Mouse (Mus musculus) induced T-regulatory cell, adult 2 months (primary cell): ENCODE measurements at regions not wholly inside any gene's neighbourhood (a gene's known extent, or its start where the extent isn't known, plus 50 kb on each side); places are given as distances from the start of the nearest gene placed in this dataset.

Experiments
- DNase-seq: peaks from one replicate; pipeline ENCODE4 v3.0.0-alpha.2; 2012; ENCODE audit warnings: low read depth

DNA sequence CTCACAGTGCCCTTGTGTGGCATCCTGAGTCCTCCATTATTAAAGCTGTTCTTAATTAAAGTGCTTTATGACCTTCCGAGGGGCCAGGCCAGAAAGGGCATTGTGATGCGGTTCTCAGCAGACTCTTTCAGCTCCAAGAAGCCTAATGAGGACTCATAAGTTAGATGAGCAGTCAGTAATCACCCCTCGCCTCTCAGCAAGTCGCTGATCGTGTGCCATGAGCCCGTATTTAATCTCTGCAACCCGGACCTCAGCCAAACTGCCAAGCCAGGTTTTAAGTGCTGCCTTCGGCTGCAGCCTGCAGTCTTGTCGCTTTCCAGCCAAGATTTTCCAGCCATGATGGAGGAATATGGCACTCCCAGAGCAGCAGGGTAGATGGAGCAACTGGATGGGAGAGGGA is 56.1 kb upstream of the Rbfox1 start:
- no peak for DNase-seq

- DNase-seq = no peak
Measured at GRCm38 (mm10) chr16:5823316-5823715, 61.8 kb upstream of the Rbfox1 start.

GRCm38 (mm10) chr16:5817166-5817565 is 68.0 kb upstream of the Rbfox1 start:
- DNase-seq = no peak

DNA sequence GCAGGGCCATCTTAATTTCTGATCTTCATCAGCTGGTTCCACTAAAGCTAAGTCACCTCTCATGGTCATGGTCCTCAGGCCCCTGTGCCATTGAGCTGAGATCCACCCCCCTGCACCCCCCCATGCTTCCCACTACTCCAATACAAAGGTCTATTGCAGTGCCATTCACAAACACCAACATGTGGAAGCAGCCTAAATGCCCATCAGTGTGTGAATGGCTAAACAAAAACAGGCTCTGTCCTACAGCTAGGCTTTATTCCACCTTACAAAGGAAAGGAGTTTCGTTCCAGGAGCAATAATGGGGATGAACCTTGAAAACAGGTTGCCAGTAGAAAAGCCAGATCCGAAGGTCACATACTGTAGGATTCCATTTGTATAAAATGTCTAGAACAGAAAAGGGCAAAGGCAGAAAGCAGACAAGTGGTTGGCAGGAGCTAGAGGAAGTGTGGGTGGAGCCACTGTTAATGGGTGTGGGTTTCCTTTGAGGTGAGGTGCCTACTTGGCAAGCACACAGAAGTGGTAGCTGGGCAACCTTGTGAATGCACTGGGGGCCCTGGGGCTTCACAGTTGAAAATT is 72.8 kb upstream of the Rbfox1 start:
- no peak for DNase-seq

GRCm38 (mm10) chr16:5811654-5811992 is 73.5 kb upstream of the Rbfox1 start:
- no peak for DNase-seq

DNA sequence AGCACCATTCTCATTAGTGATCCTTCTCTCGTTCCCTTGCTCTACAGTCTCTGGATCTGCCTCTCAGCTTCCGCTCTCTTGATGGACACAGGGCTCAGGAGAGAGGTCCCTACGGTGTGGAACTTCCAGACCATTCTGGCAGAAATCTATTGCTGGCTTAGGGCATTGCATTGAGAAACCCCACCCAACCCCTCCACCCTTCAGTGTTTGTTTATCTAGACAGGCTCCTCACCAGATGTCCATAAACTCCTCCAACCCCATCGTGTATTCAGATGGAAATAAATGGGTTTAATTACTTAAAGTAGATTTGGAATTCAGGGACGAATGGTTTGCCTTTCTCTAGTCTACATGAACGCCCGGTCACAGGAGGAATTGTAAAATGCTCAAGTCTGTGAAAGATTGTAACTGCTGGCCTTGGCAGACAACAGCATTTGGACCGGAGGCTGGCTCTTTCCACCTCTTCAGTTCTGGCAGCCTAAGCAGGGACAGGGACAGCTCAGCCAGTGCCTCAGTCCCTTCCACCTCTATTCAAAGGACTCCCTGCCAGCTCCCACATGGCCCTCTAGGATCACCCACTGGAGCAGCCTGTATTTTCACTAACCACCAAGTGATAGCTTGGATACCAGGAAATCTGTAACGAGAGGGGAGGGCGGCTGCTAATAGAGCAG is 74.0 kb upstream of the Rbfox1 start:
- DNase-seq = no peak

GRCm38 (mm10) chr16:5798188-5798587 is 87.0 kb upstream of the Rbfox1 start:
- no peak for DNase-seq

- DNase-seq = no peak
Measured at GRCm38 (mm10) chr16:5792216-5792615, 92.9 kb upstream of the Rbfox1 start.

DNA sequence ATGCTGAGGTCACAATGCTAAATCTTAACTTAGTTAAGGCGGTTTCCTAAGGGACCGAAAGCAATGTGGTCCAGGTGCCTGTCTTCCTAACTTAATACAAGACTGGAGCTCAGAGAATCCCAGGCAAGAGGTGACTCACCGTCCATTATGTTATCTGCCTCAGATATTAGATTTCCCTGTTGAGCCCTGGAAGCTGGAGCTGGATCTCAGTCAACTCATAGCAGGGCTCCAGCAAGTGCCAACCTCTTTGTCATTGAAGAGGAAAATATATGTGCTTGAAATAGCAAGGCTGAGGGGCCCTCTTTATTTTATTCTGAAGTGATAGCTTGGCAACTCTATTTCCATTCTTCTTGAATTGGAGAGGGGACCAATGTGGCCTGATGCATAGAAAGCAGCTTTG is 95.0 kb upstream of the Rbfox1 start:
- no peak for DNase-seq

DNA sequence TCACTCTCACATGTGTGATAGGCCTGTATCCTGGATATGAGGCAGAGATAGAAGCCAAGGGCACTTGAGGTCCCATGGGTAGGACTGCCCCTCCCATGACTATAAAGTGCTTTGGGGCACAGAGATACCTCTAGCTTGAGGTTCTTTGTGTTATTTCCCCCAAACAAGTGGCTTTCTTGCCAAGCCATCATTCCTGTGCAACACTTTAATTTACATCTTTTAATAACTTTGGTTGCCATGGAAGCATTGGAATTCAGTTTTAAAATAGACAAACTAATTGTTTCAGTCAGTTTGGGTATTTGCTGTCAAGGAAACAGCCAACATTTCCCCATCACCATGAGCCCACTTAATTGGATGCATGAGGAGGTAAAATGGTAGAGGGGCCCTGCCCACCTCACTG is 97.9 kb upstream of the Rbfox1 start:
- DNase-seq = no peak

- no peak for DNase-seq
Measured at GRCm38 (mm10) chr16:5766771-5767421, 118.3 kb upstream of the Rbfox1 start.

DNA sequence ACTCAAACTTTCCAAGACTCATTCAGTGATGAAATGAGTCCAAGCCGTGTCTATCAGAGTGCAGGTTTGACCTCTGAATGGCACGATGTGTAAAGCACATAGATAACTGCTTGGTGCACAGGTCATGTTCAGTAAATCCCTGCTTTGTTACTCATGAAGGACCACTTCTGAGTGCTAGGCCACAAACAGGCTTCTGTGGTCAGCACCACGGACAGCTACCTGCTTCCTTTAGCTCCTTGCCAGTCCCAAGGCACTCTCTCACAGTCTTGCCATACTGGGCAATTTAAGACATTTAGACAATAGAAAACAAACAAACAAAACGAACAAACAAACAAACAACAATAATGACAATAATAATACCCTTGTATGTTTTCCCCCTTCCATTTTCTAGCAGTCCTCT is 120.0 kb upstream of the Rbfox1 start:
- DNase-seq = no peak

DNA sequence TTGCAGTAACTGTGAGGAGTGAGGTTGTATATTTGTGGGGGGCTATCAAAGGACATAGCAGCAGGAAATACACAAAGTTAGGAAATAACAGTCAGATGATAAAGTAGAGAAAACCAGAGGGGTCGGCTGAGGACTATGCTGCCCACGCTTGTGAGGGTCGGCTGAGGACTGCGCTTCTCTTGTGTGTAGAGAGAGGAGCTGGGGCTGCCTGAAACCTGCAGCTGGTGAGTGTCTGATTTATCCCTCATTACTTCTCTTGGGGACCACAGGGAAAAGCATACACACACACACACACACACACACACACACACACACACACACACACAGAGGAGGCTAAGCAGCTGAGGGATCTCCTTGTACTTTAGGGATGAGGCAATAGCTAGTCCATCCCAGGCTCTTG is 124.3 kb upstream of the Rbfox1 start:
- no peak for DNase-seq

- DNase-seq = no peak
Measured at GRCm38 (mm10) chr16:5759021-5759420, 126.1 kb upstream of the Rbfox1 start.

DNA sequence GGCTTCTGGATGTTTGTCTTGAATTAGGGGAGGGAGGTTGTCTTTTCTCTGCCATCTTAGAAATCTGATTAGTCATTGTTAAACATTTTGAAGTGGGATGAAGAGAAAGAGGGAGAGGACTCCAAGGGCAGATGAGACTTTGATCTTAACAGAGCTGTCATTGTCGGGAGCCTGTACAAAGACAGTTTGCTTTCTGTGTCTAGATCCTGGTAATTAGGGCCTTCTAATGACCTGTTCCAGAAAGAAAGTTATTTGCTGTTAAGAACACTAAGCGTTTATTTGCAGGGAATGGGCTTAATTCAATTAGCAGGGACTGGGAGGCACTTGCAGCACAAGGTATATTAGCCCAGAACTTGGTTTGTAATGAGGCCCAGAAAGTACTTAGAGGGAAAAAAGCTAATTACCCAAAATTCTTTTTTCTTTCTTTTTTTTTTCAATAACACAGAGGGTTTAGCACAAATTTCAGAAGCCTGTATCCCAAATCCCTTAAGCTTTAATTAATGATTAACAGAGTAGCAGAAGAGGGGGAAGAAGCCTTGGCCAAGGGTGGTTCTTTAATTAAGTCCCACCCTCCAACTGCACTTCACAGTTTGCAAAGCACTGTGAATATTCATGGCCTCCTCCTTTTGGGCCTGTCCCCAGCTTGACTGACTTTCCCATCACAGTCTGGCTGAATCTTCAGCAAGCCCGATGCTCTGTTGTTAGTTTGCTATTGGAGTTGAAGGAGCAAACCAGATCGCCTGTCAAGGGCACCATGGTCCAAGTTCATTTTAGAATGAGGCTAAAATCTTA is 142.2 kb upstream of the Rbfox1 start:
- DNase-seq = no peak

GRCm38 (mm10) chr16:5740776-5741175 is 144.4 kb upstream of the Rbfox1 start:
- no peak for DNase-seq

- DNase-seq = no peak
Measured at GRCm38 (mm10) chr16:5733608-5734007, 151.5 kb upstream of the Rbfox1 start.

DNA sequence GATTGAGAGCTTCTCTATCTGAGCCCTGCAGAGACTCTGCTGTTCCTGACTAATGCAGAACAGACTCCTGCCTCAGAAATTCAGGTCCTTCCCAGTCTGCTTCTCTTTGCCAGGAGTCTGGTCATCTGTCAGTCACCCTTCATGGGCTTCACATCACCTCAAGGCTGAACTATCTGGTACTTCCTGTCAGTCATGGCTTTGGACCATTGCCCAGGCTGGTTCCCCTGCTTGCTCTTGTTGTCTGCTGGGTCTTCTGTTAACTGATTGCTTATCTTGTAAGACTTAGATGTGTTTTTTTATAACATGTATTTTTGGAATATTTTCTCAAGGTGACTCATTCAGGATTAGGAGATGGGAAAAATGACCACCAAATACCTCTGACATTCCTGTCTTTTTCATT is 162.6 kb upstream of the Rbfox1 start:
- DNase-seq = no peak

DNA sequence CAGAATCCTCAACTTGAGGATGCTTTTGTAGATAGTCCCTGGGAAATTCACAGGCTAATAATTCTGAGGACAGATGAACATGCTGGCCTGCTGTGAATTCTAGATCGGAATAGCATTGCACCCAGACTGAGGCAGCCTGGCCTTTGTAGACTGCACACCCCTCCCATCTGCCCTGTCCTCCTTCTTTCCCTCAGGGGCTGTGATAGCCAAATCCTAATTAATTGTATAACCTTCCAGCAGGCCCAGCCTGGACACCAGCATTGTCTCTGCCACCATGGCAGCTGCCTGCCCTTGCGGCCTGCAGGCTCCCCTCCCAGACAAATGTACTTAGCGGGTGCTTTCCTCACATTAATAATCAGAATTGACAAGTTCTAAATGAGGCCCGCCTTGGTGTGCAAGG is 171.7 kb upstream of the Rbfox1 start:
- DNase-seq = no peak

GRCm38 (mm10) chr16:5709831-5710230 is 175.3 kb upstream of the Rbfox1 start:
- DNase-seq = no peak

- DNase-seq = no peak
Measured at GRCm38 (mm10) chr16:5700731-5701255, 184.4 kb upstream of the Rbfox1 start.

GRCm38 (mm10) chr16:5688322-5688721 is 196.8 kb upstream of the Rbfox1 start:
- DNase-seq = no peak
